Mouse (Mus musculus): ENCODE results near the gene Ccdc92b.

DNA sequence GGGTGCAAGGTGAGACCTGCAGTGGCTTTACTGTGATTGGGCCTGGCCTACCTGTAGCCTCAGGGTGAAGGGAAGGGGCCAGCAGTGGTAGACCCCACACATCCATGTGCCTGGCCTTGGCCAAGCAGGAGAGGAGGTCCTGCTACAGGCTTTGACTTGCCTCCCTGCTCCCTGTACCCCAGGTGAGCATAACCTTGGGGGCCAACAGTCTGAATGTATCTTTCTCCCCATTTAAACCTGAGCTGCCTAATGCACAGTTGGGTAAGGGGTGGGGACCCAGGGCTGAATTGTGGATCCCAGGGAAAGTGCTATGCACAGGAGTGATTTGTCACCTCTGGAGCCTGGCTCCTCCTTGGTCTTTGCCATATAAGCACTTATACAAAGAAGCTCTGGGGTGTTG, 50.7 kb downstream of the Ccdc92b start:
- TF ChIP-seq POLR2A (IDR thresholded peaks at IDR 0.05; ENCODE audit: low read depth, low read length) (no peak), IRF4 (IDR thresholded peaks at IDR 0.05; ENCODE audit: low read depth, low read length) (no peak), HCFC1 (IDR thresholded peaks at IDR 0.05; ENCODE audit: low read depth, low read length) (no peak), MXI1 (IDR thresholded peaks at IDR 0.05; ENCODE audit: low read depth, low read length) (no peak), SIN3A (IDR thresholded peaks at IDR 0.05; ENCODE audit: low read length) (no peak), CTCF (conservative IDR thresholded peaks at IDR 0.05 in 1 of 2, IDR thresholded peaks at IDR 0.05 in 1 of 2; ENCODE audit: low read depth in 2 of 2, low read length in 2 of 2) (no peak), JUND (conservative IDR thresholded peaks at IDR 0.05; ENCODE audit: low read depth, low read length) (no peak), KAT2A (IDR thresholded peaks at IDR 0.05; ENCODE audit: insufficient replicate concordance, low read length) (no peak), BHLHE40 (IDR thresholded peaks at IDR 0.05; ENCODE audit: low read depth, low read length) (no peak), MAX (IDR thresholded peaks at IDR 0.05; ENCODE audit: low read length) (no peak), TCF12 (IDR thresholded peaks at IDR 0.05; ENCODE audit: low read depth, low read length) (no peak)

Measured in CH12.LX (cell line).